Mouse (Mus musculus): ENCODE data around the gene Smarcd1.
A peak's percentile ranks its signal among the peaks of the same experiment; 100 is the strongest.

Smarcd1 gene

GRCm38 (mm10) chr15:99701999-99702900 lies at the start of gene Smarcd1:
Smarcd1 (plus strand) TSS chr15:99702129.
- peak; percentile 95 for DNase-seq

GRCm38 (mm10) chr15:99653291-99653690 lies 48.6 kb upstream of the Smarcd1 start:
- DNase-seq = no peak

- DNase-seq = no peak
Measured at GRCm38 (mm10) chr15:99653876-99654275, 48.1 kb upstream of the Smarcd1 start.

- DNase-seq = no peak
Measured at GRCm38 (mm10) chr15:99655956-99656355, 46.0 kb upstream of the Smarcd1 start.

GRCm38 (mm10) chr15:99658437-99658836 lies 43.5 kb upstream of the Smarcd1 start:
- no peak for DNase-seq

GRCm38 (mm10) chr15:99661121-99661830 lies 40.7 kb upstream of the Smarcd1 start:
- no peak for DNase-seq

- DNase-seq = no peak
Measured at GRCm38 (mm10) chr15:99662371-99662770, 39.6 kb upstream of the Smarcd1 start.

GRCm38 (mm10) chr15:99663964-99664599 lies 37.8 kb upstream of the Smarcd1 start:
- no peak for DNase-seq

- no peak for DNase-seq
Measured at GRCm38 (mm10) chr15:99664600-99665451, 37.1 kb upstream of the Smarcd1 start.

GRCm38 (mm10) chr15:99667544-99667943 lies 34.4 kb upstream of the Smarcd1 start:
- no peak for DNase-seq

GRCm38 (mm10) chr15:99668881-99669280 lies 33.0 kb upstream of the Smarcd1 start:
- peak; percentile 74 for DNase-seq

GRCm38 (mm10) chr15:99669392-99669791 lies 32.5 kb upstream of the Smarcd1 start:
- no peak for DNase-seq

- DNase-seq = no peak
Measured at GRCm38 (mm10) chr15:99670154-99670821, 31.6 kb upstream of the Smarcd1 start, which contains the start of gene Asic1. Asic1 (plus strand) TSS chr15:99670368.

GRCm38 (mm10) chr15:99670964-99671670 lies 30.8 kb upstream of the Smarcd1 start:
- DNase-seq = no peak

GRCm38 (mm10) chr15:99671783-99672182 lies 30.1 kb upstream of the Smarcd1 start:
- DNase-seq = no peak

- DNase-seq = no peak
Measured at GRCm38 (mm10) chr15:99674866-99675265, 27.1 kb upstream of the Smarcd1 start.

GRCm38 (mm10) chr15:99677089-99677488 lies 24.8 kb upstream of the Smarcd1 start:
- no peak for DNase-seq

- DNase-seq = peak; percentile 53
Measured at GRCm38 (mm10) chr15:99678063-99678800, 23.7 kb upstream of the Smarcd1 start.

- DNase-seq = no peak
Measured at GRCm38 (mm10) chr15:99679008-99679407, 22.9 kb upstream of the Smarcd1 start.

- peak; percentile 33 for DNase-seq
Measured at GRCm38 (mm10) chr15:99682880-99683279, 19.0 kb upstream of the Smarcd1 start.

Data from thymus, postnatal 25 days (tissue).